Mouse (Mus musculus): ENCODE measurements around the gene Dab2ip.

DNA sequence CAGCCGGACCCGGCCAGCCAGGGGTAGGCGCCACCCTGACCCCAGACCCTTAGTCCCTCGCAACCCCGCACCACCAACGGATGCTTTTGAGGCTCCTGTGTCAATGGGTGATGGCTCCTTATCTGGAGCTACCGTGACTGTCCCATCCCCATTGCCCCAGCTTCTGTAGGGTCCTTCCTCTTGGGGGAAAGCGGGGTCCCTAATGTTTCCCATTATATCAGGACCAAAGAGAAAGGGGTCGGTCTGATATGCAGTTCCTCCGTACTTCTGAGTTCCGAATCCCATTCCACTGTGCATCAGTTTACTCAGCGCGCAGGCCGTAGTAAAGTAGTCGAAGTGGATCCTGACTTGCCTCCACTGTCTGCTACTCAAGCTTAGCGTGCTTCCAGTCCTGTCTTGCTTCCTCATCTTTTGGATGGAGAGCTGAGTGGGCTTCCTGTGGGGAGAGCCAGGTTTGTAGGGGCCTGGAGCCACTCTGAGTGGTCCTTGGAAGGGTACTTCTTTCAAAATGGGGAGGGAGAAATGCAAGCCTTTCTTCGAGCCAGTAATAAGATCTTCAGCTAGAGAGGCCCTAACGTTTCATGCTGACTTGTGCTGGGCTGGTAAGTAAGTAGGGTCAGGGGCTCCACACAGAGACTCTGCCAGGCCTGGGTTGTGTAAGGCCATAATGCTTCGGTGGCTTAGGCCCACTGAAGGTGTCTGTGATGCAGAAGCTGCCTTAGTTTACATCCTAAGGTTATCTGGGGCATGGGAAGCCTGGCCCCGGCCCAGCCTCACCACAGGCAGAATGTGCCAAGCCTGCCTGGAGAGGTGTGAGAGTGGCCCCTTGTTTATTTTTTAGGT, 64.4 kb downstream of the Dab2ip start:
- no peak for TF ChIP-seq RAD21 (IDR thresholded peaks at IDR 0.05; ENCODE audit: low read depth, low read length)
- TF ChIP-seq ZKSCAN1 (IDR thresholded peaks at IDR 0.05; ENCODE audit: borderline replicate concordance, low read depth, low read length) = no peak
- no peak for TF ChIP-seq JUND (conservative IDR thresholded peaks at IDR 0.05; ENCODE audit: low read depth, low read length)
- no peak for TF ChIP-seq POLR2A (IDR thresholded peaks at IDR 0.05; ENCODE audit: low read depth, low read length)
- TF ChIP-seq CTCF (conservative IDR thresholded peaks at IDR 0.05 in 1 of 2, IDR thresholded peaks at IDR 0.05 in 1 of 2; ENCODE audit: low read depth in 2 of 2, low read length in 2 of 2) = no peak
- no peak for TF ChIP-seq TBP (conservative IDR thresholded peaks at IDR 0.05; ENCODE audit: low read depth, low read length)
- TF ChIP-seq PAX5 (IDR thresholded peaks at IDR 0.05; ENCODE audit: low read length) = no peak
- TF ChIP-seq GABPA (IDR thresholded peaks at IDR 0.05; ENCODE audit: insufficient replicate concordance, low read depth, low read length) = no peak
- no peak for TF ChIP-seq EP300 (IDR thresholded peaks at IDR 0.05; ENCODE audit: low read length)
